Mouse (Mus musculus): ENCODE results near the gene Adam11. TPM values are rescaled to one million over a fixed set of nuclear protein-coding genes. Genes with fewer than 3 reads are reported as not detected.
A peak's percentile ranks its signal among the peaks of the same experiment; 100 is the strongest.
"Not testable (repeated sequence)": the region's sequence is repeated elsewhere in the genome, so short reads cannot be mapped to it uniquely, and the experiment has no call there.

Gene Adam11
- 20.9 and 22.2 TPM in 2 replicates for polyA plus RNA-seq (2016; fragmentation: Nextera tagmentation; extraction: Ambion mirVana)

GRCm38 (mm10) chr11:102761309-102762210, at the start of gene Adam11:
Gene Adam11, plus strand, starts transcription at chr11:102761439.
- Histone ChIP-seq H3K9ac (replicated peaks) (peak within 1 kb of the TSS; percentile 75), H3K4me1 (replicated peaks) (peaks cover 14% of the 10 kb centered on the region), H3K27me3 (peaks cover 57% of the 10 kb centered on the region), H3K4me3 (replicated peaks) (peak within 1 kb of the TSS; percentile 65), H3K9me3 (no peaks in the 10 kb centered on the region), H3K27ac (no peak within 1 kb of the TSS), H3K36me3 (no peaks in the 10 kb centered on the region), H3K4me2 (peak within 1 kb of the TSS; percentile 100)
- ATAC-seq (ENCODE audit: insufficient number of reproducible peaks, insufficient read depth, low FRiP score, low TSS enrichment, low read depth) = peak; percentile 23; the same call in 1 of the 2 replicates
- under 1% methylated on average over 52 of the region's 76 CpGs for WGBS

DNA sequence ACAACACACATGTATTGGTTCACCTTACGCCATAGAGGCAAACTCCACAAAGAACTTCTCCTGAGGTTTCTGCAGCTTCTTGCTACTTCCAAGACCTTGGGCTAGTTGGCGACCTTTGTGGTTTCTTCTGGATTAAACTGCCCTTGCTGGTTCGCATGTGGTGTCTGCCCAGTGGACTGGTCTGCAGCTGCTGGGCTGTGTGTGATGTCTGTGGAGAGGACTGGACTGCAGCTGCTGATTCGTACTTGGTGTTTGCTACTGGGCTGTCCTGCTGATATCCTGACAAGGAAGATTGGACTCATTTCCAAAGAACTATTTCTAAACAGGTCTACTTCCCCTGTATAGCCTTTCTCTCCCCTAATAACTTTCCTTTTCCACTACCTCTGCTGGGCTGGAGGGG, 48.8 kb upstream of the Adam11 start:
- no peaks in the 10 kb centered on the region for H3K36me3 ChIP-seq
- H3K9me3 ChIP-seq = peaks cover 8% of the 10 kb centered on the region; the same call in 1 of the 2 replicates
- H3K4me3 ChIP-seq (replicated peaks) = no peak overlapping the region
- no peak overlapping the region for H3K27ac ChIP-seq
- WGBS = 92% methylated on average over 4 of the region's 4 CpGs
- no peak overlapping the region for H3K9ac ChIP-seq (replicated peaks)
- no peak overlapping the region for H3K4me2 ChIP-seq
- ATAC-seq (ENCODE audit: insufficient number of reproducible peaks, insufficient read depth, low FRiP score, low TSS enrichment, low read depth) = no peak
- no peaks in the 10 kb centered on the region for H3K4me1 ChIP-seq (replicated peaks)
- no peaks in the 10 kb centered on the region; the same call in 1 of the 2 replicates for H3K27me3 ChIP-seq

GRCm38 (mm10) chr11:102714578-102714977, 46.7 kb upstream of the Adam11 start:
- not testable (repeated sequence) for H3K9ac ChIP-seq (replicated peaks); H3K4me3 ChIP-seq (replicated peaks); H3K27ac ChIP-seq; H3K36me3 ChIP-seq; H3K4me1 ChIP-seq (replicated peaks); H3K27me3 ChIP-seq; ATAC-seq (ENCODE audit: insufficient number of reproducible peaks, insufficient read depth, low FRiP score, low TSS enrichment, low read depth); H3K4me2 ChIP-seq
- peaks cover 12% of the 10 kb centered on the region for H3K9me3 ChIP-seq
- WGBS = 78% methylated on average over 2 of the region's 2 CpGs

DNA sequence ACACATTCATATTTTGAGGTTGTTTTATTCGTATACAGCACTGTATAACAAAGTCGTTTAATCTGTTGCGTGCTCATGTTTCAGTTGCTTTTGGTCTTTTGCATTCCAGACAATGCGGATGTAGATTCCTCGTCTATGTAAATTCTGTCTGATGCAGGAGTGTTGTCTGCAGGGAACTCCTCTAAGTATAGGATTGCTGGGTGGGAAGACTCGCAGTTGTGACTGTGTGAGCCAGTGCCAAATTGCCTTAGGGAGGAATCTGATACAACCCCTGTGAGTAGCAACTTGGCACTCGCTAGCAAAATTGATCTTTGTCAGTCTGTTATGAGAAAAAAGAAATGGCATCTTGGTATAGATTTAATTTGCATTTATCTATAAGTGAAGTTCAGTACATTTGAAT, 45.1 kb upstream of the Adam11 start:
- H3K27me3 ChIP-seq = no peaks in the 10 kb centered on the region
- 76% methylated on average over 7 of the region's 7 CpGs for WGBS
- H3K4me2 ChIP-seq = no peak overlapping the region
- peaks cover 12% of the 10 kb centered on the region for H3K9me3 ChIP-seq
- H3K4me1 ChIP-seq (replicated peaks) = no peaks in the 10 kb centered on the region
- no peak overlapping the region for H3K27ac ChIP-seq
- no peaks in the 10 kb centered on the region for H3K36me3 ChIP-seq
- no peak overlapping the region for H3K9ac ChIP-seq (replicated peaks)
- H3K4me3 ChIP-seq (replicated peaks) = no peak overlapping the region
- ATAC-seq (ENCODE audit: insufficient number of reproducible peaks, insufficient read depth, low FRiP score, low TSS enrichment, low read depth) = no peak

DNA sequence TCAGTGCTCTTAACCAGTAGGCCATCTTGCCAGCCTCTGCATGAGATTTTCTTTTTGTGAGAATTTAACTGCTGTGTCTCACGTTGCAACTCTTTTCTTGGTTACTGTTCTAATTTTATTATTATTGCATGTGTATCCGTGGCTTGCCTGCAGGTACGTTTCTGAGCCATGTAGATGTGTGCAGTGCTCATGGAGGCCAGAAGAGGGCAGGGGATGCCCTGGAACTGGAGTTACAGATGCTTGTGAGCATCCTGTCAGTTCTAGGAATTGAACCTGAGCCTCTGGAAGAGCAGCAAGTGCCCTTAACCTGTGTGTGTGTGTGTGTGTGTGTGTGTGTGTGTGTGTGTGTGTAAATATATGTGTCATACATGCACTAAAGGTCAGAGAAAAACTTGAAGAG, 35.7 kb upstream of the Adam11 start:
- H3K9ac ChIP-seq (replicated peaks) = no peak overlapping the region
- H3K36me3 ChIP-seq = no peaks in the 10 kb centered on the region
- no peak overlapping the region for H3K4me3 ChIP-seq (replicated peaks)
- no peak for ATAC-seq (ENCODE audit: insufficient number of reproducible peaks, insufficient read depth, low FRiP score, low TSS enrichment, low read depth)
- no peaks in the 10 kb centered on the region for H3K27me3 ChIP-seq
- H3K4me1 ChIP-seq (replicated peaks) = no peaks in the 10 kb centered on the region
- H3K9me3 ChIP-seq = no peaks in the 10 kb centered on the region
- no peak overlapping the region for H3K4me2 ChIP-seq
- no peak overlapping the region for H3K27ac ChIP-seq
- 29% methylated on average over 3 of the region's 3 CpGs for WGBS

- Histone ChIP-seq H3K4me2 (no peak overlapping the region), H3K36me3 (no peaks in the 10 kb centered on the region), H3K9me3 (no peaks in the 10 kb centered on the region), H3K27ac (no peak overlapping the region), H3K4me1 (replicated peaks) (no peaks in the 10 kb centered on the region), H3K4me3 (replicated peaks) (no peak overlapping the region), H3K9ac (replicated peaks) (no peak overlapping the region), H3K27me3 (no peaks in the 10 kb centered on the region)
- 36% methylated on average over 7 of the region's 7 CpGs for WGBS
- no peak for ATAC-seq (ENCODE audit: insufficient number of reproducible peaks, insufficient read depth, low FRiP score, low TSS enrichment, low read depth)
These were observed 32.6 kb upstream of the Adam11 start for GRCm38 (mm10) chr11:102728614-102729013.

GRCm38 (mm10) chr11:102729835-102730234, 31.4 kb upstream of the Adam11 start:
- WGBS = 83% methylated on average over 3 of the region's 3 CpGs
- H3K4me3 ChIP-seq (replicated peaks) = no peak overlapping the region
- no peak overlapping the region for H3K4me2 ChIP-seq
- H3K36me3 ChIP-seq = no peaks in the 10 kb centered on the region
- no peak for ATAC-seq (ENCODE audit: insufficient number of reproducible peaks, insufficient read depth, low FRiP score, low TSS enrichment, low read depth)
- no peaks in the 10 kb centered on the region for H3K9me3 ChIP-seq
- no peak overlapping the region for H3K27ac ChIP-seq
- no peaks in the 10 kb centered on the region for H3K27me3 ChIP-seq
- no peak overlapping the region for H3K9ac ChIP-seq (replicated peaks)
- H3K4me1 ChIP-seq (replicated peaks) = no peaks in the 10 kb centered on the region

DNA sequence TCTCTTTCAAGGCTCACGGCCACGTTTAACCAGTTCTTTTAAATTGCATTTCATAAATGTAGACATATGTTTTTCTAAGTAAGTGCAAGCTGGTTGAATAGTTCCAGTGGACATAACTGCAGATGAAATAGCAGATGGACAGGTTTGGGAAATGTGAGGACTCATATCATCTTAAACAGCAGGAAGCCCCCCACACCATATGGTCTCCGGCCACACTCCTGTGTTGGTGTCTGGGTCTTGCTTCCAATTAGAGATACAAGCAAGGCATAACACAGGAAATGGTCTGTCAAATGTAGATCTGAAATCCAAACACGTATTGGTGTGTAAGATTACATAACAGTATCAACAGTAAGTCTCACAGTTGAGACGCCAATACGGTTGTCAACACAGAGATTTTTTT, 29.9 kb upstream of the Adam11 start:
- Histone ChIP-seq H3K27ac (no peak overlapping the region), H3K36me3 (no peaks in the 10 kb centered on the region), H3K9me3 (no peaks in the 10 kb centered on the region), H3K9ac (replicated peaks) (no peak overlapping the region), H3K4me2 (no peak overlapping the region), H3K27me3 (no peaks in the 10 kb centered on the region), H3K4me3 (replicated peaks) (no peak overlapping the region), H3K4me1 (replicated peaks) (no peaks in the 10 kb centered on the region)
- ATAC-seq (ENCODE audit: insufficient number of reproducible peaks, insufficient read depth, low FRiP score, low TSS enrichment, low read depth) = no peak
- 85% methylated on average over 6 of the region's 6 CpGs for WGBS

GRCm38 (mm10) chr11:102733146-102733545, 28.1 kb upstream of the Adam11 start:
- H3K4me3 ChIP-seq (replicated peaks) = no peak overlapping the region
- no peak overlapping the region for H3K9ac ChIP-seq (replicated peaks)
- H3K27ac ChIP-seq = no peak overlapping the region
- no peaks in the 10 kb centered on the region for H3K9me3 ChIP-seq
- no peaks in the 10 kb centered on the region for H3K27me3 ChIP-seq
- no peak for ATAC-seq (ENCODE audit: insufficient number of reproducible peaks, insufficient read depth, low FRiP score, low TSS enrichment, low read depth)
- no peaks in the 10 kb centered on the region for H3K36me3 ChIP-seq
- no peaks in the 10 kb centered on the region for H3K4me1 ChIP-seq (replicated peaks)
- 60% methylated on average over 5 of the region's 5 CpGs for WGBS
- H3K4me2 ChIP-seq = no peak overlapping the region

- H3K4me2 ChIP-seq = no peak overlapping the region
- no peaks in the 10 kb centered on the region for H3K9me3 ChIP-seq
- peaks cover 7% of the 10 kb centered on the region for H3K27me3 ChIP-seq
- no peaks in the 10 kb centered on the region for H3K36me3 ChIP-seq
- peaks cover 6% of the 10 kb centered on the region for H3K4me1 ChIP-seq (replicated peaks)
- H3K27ac ChIP-seq = no peak overlapping the region
- H3K4me3 ChIP-seq (replicated peaks) = no peak overlapping the region
- H3K9ac ChIP-seq (replicated peaks) = no peak overlapping the region
- 91% methylated on average over 6 of the region's 6 CpGs for WGBS
- no peak for ATAC-seq (ENCODE audit: insufficient number of reproducible peaks, insufficient read depth, low FRiP score, low TSS enrichment, low read depth)
These were observed 26.3 kb upstream of the Adam11 start for GRCm38 (mm10) chr11:102734961-102735360.

GRCm38 (mm10) chr11:102738046-102738445, 23.2 kb upstream of the Adam11 start:
- H3K36me3 ChIP-seq = no peaks in the 10 kb centered on the region
- H3K4me1 ChIP-seq (replicated peaks) = peaks cover 13% of the 10 kb centered on the region
- WGBS = 83% methylated on average over 3 of the region's 3 CpGs
- H3K4me3 ChIP-seq (replicated peaks) = no peak overlapping the region
- H3K27me3 ChIP-seq = peaks cover 28% of the 10 kb centered on the region
- H3K4me2 ChIP-seq = no peak overlapping the region
- no peak for ATAC-seq (ENCODE audit: insufficient number of reproducible peaks, insufficient read depth, low FRiP score, low TSS enrichment, low read depth)
- H3K9ac ChIP-seq (replicated peaks) = no peak overlapping the region
- no peak overlapping the region for H3K27ac ChIP-seq
- H3K9me3 ChIP-seq = no peaks in the 10 kb centered on the region

Data from limb, embryonic 12.5 days (tissue).